Mouse (Mus musculus) heart, postnatal 0 days (tissue): Measurements from ENCODE around the gene Prmt1.
A peak's percentile ranks its signal among the peaks of the same experiment; 100 is the strongest.

Experiments used
- CTCF ChIP-seq: IDR thresholded peaks from 2 replicates; pipeline ENCODE4 v1.5.1; 2016; ENCODE audit warnings: antibody characterized with exemption, control low read depth, low read depth
- EP300 ChIP-seq: IDR thresholded peaks from 2 replicates; pipeline ENCODE4 v1.6.1; 2016; ENCODE audit warnings: antibody characterized with exemption, low read depth

GRCm38 (mm10) chr7:44958208-44958607 is 28.2 kb downstream of the Prmt1 start:
- TF ChIP-seq CTCF (peak; percentile 77), EP300 (no peak)
